Mouse (Mus musculus) testis, adult 2 months (tissue): ENCODE results near the gene Bcas3. TPM values are rescaled to one million over a fixed set of nuclear protein-coding genes. Genes with fewer than 3 reads are reported as not detected.

Source experiments
- H3K27ac ChIP-seq: fragments of 200-500 bp; 2 replicates; pipeline ENCODE4 v1.5.1; 2012; ENCODE audit warnings: low read depth, low read length; ENCODE audit not compliant: control insufficient read depth, insufficient read depth
- H3K27me3 ChIP-seq: fragments of 200-500 bp; 2 replicates; pipeline ENCODE4 v1.6.1; 2012; ENCODE audit warnings: mild to moderate bottlenecking, low read length, moderate library complexity; ENCODE audit not compliant: control insufficient read depth, insufficient read depth
- H3K36me3 ChIP-seq: fragments of 200-500 bp; 2 replicates; pipeline ENCODE4 v1.6.1; 2012; ENCODE audit warnings: mild to moderate bottlenecking, low read length; ENCODE audit not compliant: control insufficient read depth, insufficient read depth
- H3K4me1 ChIP-seq: fragments of 200-500 bp; 2 replicates; pipeline ENCODE4 v1.6.1; 2012; ENCODE audit warnings: low read length; ENCODE audit not compliant: control insufficient read depth, insufficient read depth
- H3K4me3 ChIP-seq: fragments of 200-500 bp; 2 replicates; pipeline ENCODE4 v1.5.1; 2012; ENCODE audit warnings: low read depth, mild to moderate bottlenecking, low read length, moderate library complexity, mixed read lengths; ENCODE audit not compliant: control insufficient read depth
- CTCF ChIP-seq: fragments of 200-500 bp; IDR thresholded peaks from 2 replicates; pipeline ENCODE4 v1.5.1; 2012; ENCODE audit warnings: low read depth, mild to moderate bottlenecking, inconsistent platforms, low read length, moderate library complexity; ENCODE audit not compliant: control insufficient read depth, insufficient read depth, insufficient replicate concordance
- POLR2A ChIP-seq: fragments of 200-500 bp; IDR thresholded peaks from 2 replicates; pipeline ENCODE4 v1.6.1; 2012; ENCODE audit warnings: low read depth, mild to moderate bottlenecking, inconsistent platforms, low read length, moderate library complexity; ENCODE audit not compliant: control insufficient read depth
- polyA plus RNA-seq: library from polyadenylated mRNA; depleted of rRNA; stranded (reverse); fragments of >200 nt; gene quantifications from 2 replicates; pipeline ENCODE4 v1.2.3, GENCODE M21; 2012

Gene Bcas3
- polyA plus RNA-seq, 1 experiment: 23.4 TPM

- Histone ChIP-seq H3K4me1 (no peaks in the 10 kb centered on the region), H3K4me3 (no peak overlapping the region), H3K27me3 (no peaks in the 10 kb centered on the region), H3K27ac (no peak overlapping the region), H3K36me3 (no peaks in the 10 kb centered on the region)
- TF ChIP-seq POLR2A (no peak), CTCF (no peak)
These were observed 250.8 kb downstream of the Bcas3 start for GRCm38 (mm10) chr11:85603546-85604322.

GRCm38 (mm10) chr11:85609303-85609940 lies 256.5 kb downstream of the Bcas3 start:
- TF ChIP-seq POLR2A (no peak), CTCF (no peak)
- no peaks in the 10 kb centered on the region for H3K27me3 ChIP-seq
- no peaks in the 10 kb centered on the region for H3K4me1 ChIP-seq
- H3K36me3 ChIP-seq: no peaks in the 10 kb centered on the region
- no peak overlapping the region for H3K27ac ChIP-seq
- H3K4me3 ChIP-seq: no peak overlapping the region

GRCm38 (mm10) chr11:85613035-85613434 lies 260.1 kb downstream of the Bcas3 start:
- Histone ChIP-seq H3K4me3 (no peak overlapping the region), H3K27ac (no peak overlapping the region), H3K4me1 (no peaks in the 10 kb centered on the region)

GRCm38 (mm10) chr11:85613586-85613985 lies 260.6 kb downstream of the Bcas3 start:
- Histone ChIP-seq H3K4me3 (no peak overlapping the region), H3K4me1 (no peaks in the 10 kb centered on the region), H3K27ac (no peak overlapping the region), H3K36me3 (no peaks in the 10 kb centered on the region), H3K27me3 (no peaks in the 10 kb centered on the region)
- TF ChIP-seq POLR2A (no peak), CTCF (no peak)

More at GRCm38 (mm10) chr11:85613035-85613434, 260.1 kb downstream of the Bcas3 start:
- H3K27me3 ChIP-seq: no peaks in the 10 kb centered on the region
- H3K36me3 ChIP-seq: no peaks in the 10 kb centered on the region
- no peak for TF ChIP-seq POLR2A
- TF ChIP-seq CTCF: no peak

- Histone ChIP-seq H3K4me1 (no peaks in the 10 kb centered on the region), H3K36me3 (no peaks in the 10 kb centered on the region), H3K27ac (no peak overlapping the region), H3K27me3 (no peaks in the 10 kb centered on the region), H3K4me3 (no peak overlapping the region)
- no peak for TF ChIP-seq POLR2A
- TF ChIP-seq CTCF: no peak
These were observed 261.5 kb downstream of the Bcas3 start for GRCm38 (mm10) chr11:85614431-85614830.

- no peaks in the 10 kb centered on the region for H3K27me3 ChIP-seq
- TF ChIP-seq POLR2A (no peak), CTCF (no peak)
- no peak overlapping the region for H3K4me3 ChIP-seq
- H3K36me3 ChIP-seq: no peaks in the 10 kb centered on the region
- H3K4me1 ChIP-seq: no peaks in the 10 kb centered on the region
- no peak overlapping the region for H3K27ac ChIP-seq
These were observed 262.5 kb downstream of the Bcas3 start for GRCm38 (mm10) chr11:85615421-85615820.

GRCm38 (mm10) chr11:85621486-85621885 lies 268.5 kb downstream of the Bcas3 start:
- Histone ChIP-seq H3K4me3 (no peak overlapping the region), H3K27ac (no peak overlapping the region), H3K36me3 (no peaks in the 10 kb centered on the region), H3K4me1 (no peaks in the 10 kb centered on the region), H3K27me3 (no peaks in the 10 kb centered on the region)
- TF ChIP-seq POLR2A (no peak), CTCF (no peak)
